Mouse (Mus musculus) heart, adult 18-20 months (tissue): ENCODE data around the gene Wrnip1. TPM values are rescaled to one million over a fixed set of nuclear protein-coding genes. Genes with fewer than 3 reads are reported as not detected.
A peak's percentile ranks its signal among the peaks of the same experiment; 100 is the strongest.

Experiments
- DNase-seq, 2 experiments: peaks; one replicate each; pipeline ENCODE4 v3.0.0; 2021 to 2022; ENCODE audit warnings: mixed read lengths in 1 of 2
- long read RNA-seq, 2 experiments: library from polyadenylated mRNA; stranded (forward); transcript quantifications; one replicate each; pipeline ENCODE4 v2.0.0; 2021
- total RNA-seq, 2 experiments: library from RNA; stranded (reverse); gene quantifications; 2 replicates each; pipeline ENCODE4 v1.2.3; 2021

The Wrnip1 gene
- total RNA-seq = 10 to 100 TPM; 19.9 to 26.0 TPM
- long read RNA-seq, experiment 1, transcript Wrnip1-201 (7 exons, 2,633 nt) = major isoform, 21 of 22 reads
- long read RNA-seq, experiment 1, partial matches to known transcripts = 0 of 22 reads
- long read RNA-seq, experiment 1, other reads (novel, unspliced or antisense) = 1 of 22 reads
- long read RNA-seq, experiment 2, transcript Wrnip1-201 (7 exons, 2,633 nt) = major isoform, 11 of 12 reads
- long read RNA-seq, experiment 2, partial matches to known transcripts = 0 of 12 reads
- long read RNA-seq, experiment 2, other reads (novel, unspliced or antisense) = 1 of 12 reads

- peak; percentile 96 to 99 for DNase-seq
Measured at GRCm38 (mm10) chr13:32801693-32802221, at the start of gene Wrnip1. Gene Wrnip1, plus strand, starts transcription at chr13:32802038.

- no peak for DNase-seq
Measured at GRCm38 (mm10) chr13:32752066-32752657, 49.7 kb upstream of the Wrnip1 start.

GRCm38 (mm10) chr13:32759036-32759435 lies 42.8 kb upstream of the Wrnip1 start:
- DNase-seq = no peak

GRCm38 (mm10) chr13:32760795-32761194 lies 41.0 kb upstream of the Wrnip1 start:
- no peak for DNase-seq

- DNase-seq = peak; percentile 75 to 84
Measured at GRCm38 (mm10) chr13:32763141-32763540, 38.7 kb upstream of the Wrnip1 start.

- DNase-seq = peak; percentile 81 to 89
Measured at GRCm38 (mm10) chr13:32764448-32764847, 37.4 kb upstream of the Wrnip1 start.

GRCm38 (mm10) chr13:32768104-32768503 lies 33.7 kb upstream of the Wrnip1 start:
- peak; percentile 47 to 73 for DNase-seq

- DNase-seq = peak in 1 of 2 experiments; percentile 37
Measured at GRCm38 (mm10) chr13:32769960-32770359, 31.9 kb upstream of the Wrnip1 start.

- peak; percentile 41 to 57 for DNase-seq
Measured at GRCm38 (mm10) chr13:32775889-32776288, 25.9 kb upstream of the Wrnip1 start.

GRCm38 (mm10) chr13:32776350-32776749 lies 25.5 kb upstream of the Wrnip1 start:
- peak in 1 of 2 experiments; percentile 45 for DNase-seq

GRCm38 (mm10) chr13:32778861-32779260 lies 23.0 kb upstream of the Wrnip1 start:
- no peak for DNase-seq

GRCm38 (mm10) chr13:32783055-32783454 lies 18.8 kb upstream of the Wrnip1 start:
- DNase-seq = no peak

- no peak for DNase-seq
Measured at GRCm38 (mm10) chr13:32783816-32784215, 18.0 kb upstream of the Wrnip1 start, which contains the start of gene Mylk4. Gene Mylk4, minus strand, starts transcription at chr13:32783954.

- no peak for DNase-seq
Measured at GRCm38 (mm10) chr13:32787584-32787983, 14.3 kb upstream of the Wrnip1 start.

GRCm38 (mm10) chr13:32789781-32790180 lies 12.1 kb upstream of the Wrnip1 start:
- no peak for DNase-seq

GRCm38 (mm10) chr13:32794619-32795018 lies 7.2 kb upstream of the Wrnip1 start:
- DNase-seq = peak; percentile 78 to 89

- DNase-seq = no peak
Measured at GRCm38 (mm10) chr13:32795166-32795565, 6.7 kb upstream of the Wrnip1 start.

- DNase-seq = no peak
Measured at GRCm38 (mm10) chr13:32797085-32797484, 4.8 kb upstream of the Wrnip1 start.

- DNase-seq = peak in 1 of 2 experiments; percentile 27
Measured at GRCm38 (mm10) chr13:32799131-32799530, 2.7 kb upstream of the Wrnip1 start.

GRCm38 (mm10) chr13:32800859-32801258 lies 979 bp upstream of the Wrnip1 start:
- DNase-seq = peak in 1 of 2 experiments; percentile 13

- DNase-seq = peak; percentile 51
Measured at GRCm38 (mm10) chr13:32802259-32803081, 632 bp downstream of the Wrnip1 start, which contains the start of gene D930007J09Rik. Gene D930007J09Rik, minus strand, starts transcription at chr13:32802849.

GRCm38 (mm10) chr13:32803701-32804345 lies 2.0 kb downstream of the Wrnip1 start:
- DNase-seq = peak in 1 of 2 experiments; percentile 18
